Mouse (Mus musculus) CH12.LX (cell line): Measurements from ENCODE around the gene Hist1h3g.

ENCODE experiments used
- CTCF ChIP-seq, 2 experiments: IDR thresholded peaks in 1 of 2; conservative IDR thresholded peaks in 1 of 2; 2 replicates each; pipeline ENCODE4 v1.5.1; 2011 to 2012; ENCODE audit warnings: low read depth in 2 of 2, low read length in 2 of 2, improper control_type of control experiment in 1 of 2, inconsistent platforms in 1 of 2, mild to moderate bottlenecking in 1 of 2, moderate library complexity in 1 of 2
- IRF4 ChIP-seq: IDR thresholded peaks from 2 replicates; pipeline ENCODE4 v1.6.1; 2014; ENCODE audit warnings: low read depth, mild to moderate bottlenecking, inconsistent platforms, low read length, improper control_type of control experiment
- POLR2A ChIP-seq: IDR thresholded peaks from 2 replicates; pipeline ENCODE4 v1.6.1; 2011; ENCODE audit warnings: low read depth, mild to moderate bottlenecking, improper control_type of control experiment, low read length
- TBP ChIP-seq: conservative IDR thresholded peaks from 2 replicates; pipeline ENCODE4 v1.6.1; 2011; ENCODE audit warnings: low read depth, low read length, improper control_type of control experiment

DNA sequence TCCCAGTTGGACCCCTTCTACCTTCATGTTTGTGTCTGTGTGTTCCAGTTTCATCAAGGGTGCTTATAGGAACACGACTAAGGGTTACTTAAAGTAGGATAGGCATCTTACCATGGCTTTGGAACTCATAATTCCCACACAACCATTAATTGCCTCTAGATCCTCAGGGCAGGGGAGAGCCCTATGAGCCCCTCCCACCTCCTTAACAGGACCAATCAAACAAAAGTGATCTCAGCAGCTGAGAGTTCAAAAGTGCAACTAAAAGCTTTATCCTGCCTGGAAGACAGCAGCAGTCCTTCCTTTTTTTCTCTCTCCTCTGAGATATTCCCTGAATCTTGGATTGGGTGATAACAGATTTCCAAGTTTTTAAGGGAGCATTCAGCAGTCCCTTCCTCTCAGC, 25.1 kb upstream of the Hist1h3g start:
- TF ChIP-seq POLR2A (no peak), CTCF (conservative IDR thresholded peaks at IDR 0.05 in 1 of 2, IDR thresholded peaks at IDR 0.05 in 1 of 2; ENCODE audit: low read depth in 2 of 2, low read length in 2 of 2) (no peak), IRF4 (no peak), TBP (no peak)
